ENCODE assay signal across 8 mouse cellular contexts in the genomic region with DNA sequence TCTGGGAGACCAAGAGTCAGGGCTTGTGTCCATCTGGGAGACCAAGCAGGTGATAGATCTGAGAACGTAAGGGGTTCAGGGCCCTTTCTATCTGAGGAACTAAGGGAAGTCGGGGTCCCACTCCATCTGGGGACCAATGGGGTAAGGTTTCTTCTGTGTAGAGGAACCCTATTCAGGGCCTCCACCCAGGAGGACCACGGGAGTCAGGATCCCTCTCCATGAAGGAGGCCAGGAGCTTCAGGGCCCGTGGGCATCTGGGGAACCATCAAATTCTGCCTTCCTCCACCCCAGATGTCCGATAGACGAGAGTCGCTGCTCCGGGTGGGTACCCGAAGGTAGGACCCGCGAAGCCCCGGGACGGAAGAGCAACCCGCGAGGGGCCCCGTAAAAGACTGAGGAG. TPM values are rescaled to one million over a fixed set of nuclear protein-coding genes. Genes with fewer than 3 reads are reported as not detected.
DNase-seq lines count a peak whose midpoint lies in the region; ATAC-seq and TF ChIP-seq lines count a peak whose summit lies in the region.

No protein-coding gene starts in this region.

- peak overlapping the region; percentile 96 for H3K4me2 ChIP-seq in liver, embryonic 14.5 days (ENCODE audit: low read depth)

- no peaks in the 10 kb centered on the region for H3K36me3 ChIP-seq in liver, embryonic 14.5 days (replicated peaks; ENCODE audit: control insufficient read depth, insufficient read depth, low read depth)

- no peak for TF ChIP-seq CTCF in liver, embryonic 14.5 days (IDR thresholded peaks at IDR 0.05; ENCODE audit: low read depth)

- peak overlapping the region; percentile 97 for H3K9ac ChIP-seq in liver, embryonic 14.5 days (replicated peaks)

- H3K4me1 ChIP-seq in liver, embryonic 14.5 days (replicated peaks; ENCODE audit: control insufficient read depth in 2 of 2, insufficient read depth in 2 of 2, low read length in 1 of 2): peaks cover 14 to 25% of the 10 kb centered on the region in 2 experiments

- H3K4me3 ChIP-seq in liver, embryonic 14.5 days (ENCODE audit: insufficient read depth in 1 of 2, low read depth in 2 of 2, low read length in 2 of 2): peak overlapping the region; percentile 86 to 96

- H3K27me3 ChIP-seq in liver, embryonic 14.5 days (ENCODE audit: control insufficient read depth, insufficient read depth, low read length): no peaks in the 10 kb centered on the region; the same call in 1 of the 2 replicates

- DNase-seq in layer of hippocampus, adult 9-11 months: peak; percentile 23
- no peak for DNase-seq in layer of hippocampus, postnatal 10 days (ENCODE audit: low spot score in 2 of 2)
- DNase-seq in c-Kit-negative CD71-positive TER-119-positive erythroid progenitor cells, embryonic 14.5 days (ENCODE audit: low read depth, low spot score): peak; percentile 37
- peak; percentile 2 for DNase-seq in forelimb bud, embryonic 11.5 days (ENCODE audit: low read depth, low spot score)
- DNase-seq in liver, embryonic 14.5 days (ENCODE audit: low read depth in 3 of 3, low spot score in 3 of 3): peak in 2 of 3 experiments; percentile 9 to 28
- DNase-seq in adrenal gland, postnatal 14 days: no peak
- no peak for DNase-seq in spleen, postnatal 36 days (ENCODE audit: low spot score in 2 of 2)
- no peak for DNase-seq in urinary bladder, postnatal 14 days (ENCODE audit: low spot score)

- no peak for TF ChIP-seq EP300 in liver, embryonic 14.5 days (IDR thresholded peaks at IDR 0.05; ENCODE audit: low read depth)

- ATAC-seq in liver, embryonic 14.5 days (ENCODE audit: insufficient read depth): peak; percentile 69

- 1% methylated on average over 16 of the region's 16 CpGs for WGBS in liver, embryonic 14.5 days (ENCODE audit: insufficient replicate concordance)

- H3K27ac ChIP-seq in liver, embryonic 14.5 days: peak overlapping the region; percentile 65

- no peaks in the 10 kb centered on the region; the same call in 1 of the 2 replicates for H3K9me3 ChIP-seq in liver, embryonic 14.5 days (ENCODE audit: control insufficient read depth, low read length)

RNA-seq across cellular contexts. Expression of gene Tollip, which starts 16.5 kb away (rescaled TPM):
- total RNA-seq in layer of hippocampus, postnatal 10 days (2021): 100 to 1,000 TPM; 108 to 120 TPM
- polyA plus RNA-seq in liver, embryonic 14.5 days (2012; rRNA removed): 13.5 and 15.3 TPM in 2 replicates
- polyA plus RNA-seq in liver, embryonic 14.5 days (2014; fragmentation: Nextera tagmentation; extraction: Ambion mirVana): 18.0 and 19.7 TPM in 2 replicates
- 47.8 and 52.5 TPM in 2 replicates for total RNA-seq in adrenal gland, postnatal 14 days (2021)

RNA-seq across cellular contexts. Expression of gene Brsk2, which starts 47.7 kb away (rescaled TPM):
- total RNA-seq in layer of hippocampus, postnatal 10 days (2021): 100 to 1,000 TPM; 166 to 172 TPM
- polyA plus RNA-seq in liver, embryonic 14.5 days (2012; rRNA removed): 0.03 and 0.29 TPM in 2 replicates
- 0.05 and 0.10 TPM in 2 replicates for polyA plus RNA-seq in liver, embryonic 14.5 days (2014; fragmentation: Nextera tagmentation; extraction: Ambion mirVana)
- total RNA-seq in adrenal gland, postnatal 14 days (2021): 3.0 and 4.0 TPM in 2 replicates

Comparison
In these comparisons a context has a peak if more than half of its experiments do, and no peak if none do; other contexts are left out.
1. DNase-seq: peak in layer of hippocampus, adult 9-11 months (single experiment), c-Kit-negative CD71-positive TER-119-positive erythroid progenitor cells, embryonic 14.5 days (single experiment), forelimb bud, embryonic 11.5 days (single experiment) and liver, embryonic 14.5 days (2 of 3); none in layer of hippocampus, postnatal 10 days (0 of 2), adrenal gland, postnatal 14 days (single experiment), spleen, postnatal 36 days (0 of 2) and urinary bladder, postnatal 14 days (single experiment).
2. RNA of gene Brsk2, which starts 47.7 kb away (total RNA-seq): 166 to 172 TPM in layer of hippocampus, postnatal 10 days; 3.0 to 4.0 TPM in adrenal gland, postnatal 14 days; every median in the first group is over 10 times any median in the second.